Mouse (Mus musculus): ENCODE data around the gene Olfm4.
A peak's percentile ranks its signal among the peaks of the same experiment; 100 is the strongest.

Olfm4 gene

GRCm38 (mm10) chr14:79983781-79984180, at the start of gene Olfm4:
Gene Olfm4, plus strand, starts transcription at chr14:79984081.
- DNase-seq, result no peak

DNA sequence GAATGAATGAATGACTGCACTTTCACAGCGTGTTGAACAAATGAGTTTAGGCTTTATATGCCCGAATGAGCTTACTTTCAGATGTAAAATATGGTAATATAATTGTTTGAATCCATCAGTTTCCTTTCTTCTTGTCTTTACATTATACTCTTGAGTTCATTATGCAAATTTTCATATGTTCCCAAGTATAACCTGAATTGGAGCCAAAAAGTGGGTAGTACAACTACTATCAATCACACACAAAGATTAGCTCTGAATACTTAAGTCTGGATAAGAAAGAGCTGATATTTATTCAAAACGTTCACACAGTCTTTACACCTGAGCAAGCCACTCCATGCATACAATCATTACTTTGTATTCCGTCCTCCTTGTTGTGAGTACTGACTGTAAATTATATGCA, 49.5 kb upstream of the Olfm4 start:
- no peak for DNase-seq

DNA sequence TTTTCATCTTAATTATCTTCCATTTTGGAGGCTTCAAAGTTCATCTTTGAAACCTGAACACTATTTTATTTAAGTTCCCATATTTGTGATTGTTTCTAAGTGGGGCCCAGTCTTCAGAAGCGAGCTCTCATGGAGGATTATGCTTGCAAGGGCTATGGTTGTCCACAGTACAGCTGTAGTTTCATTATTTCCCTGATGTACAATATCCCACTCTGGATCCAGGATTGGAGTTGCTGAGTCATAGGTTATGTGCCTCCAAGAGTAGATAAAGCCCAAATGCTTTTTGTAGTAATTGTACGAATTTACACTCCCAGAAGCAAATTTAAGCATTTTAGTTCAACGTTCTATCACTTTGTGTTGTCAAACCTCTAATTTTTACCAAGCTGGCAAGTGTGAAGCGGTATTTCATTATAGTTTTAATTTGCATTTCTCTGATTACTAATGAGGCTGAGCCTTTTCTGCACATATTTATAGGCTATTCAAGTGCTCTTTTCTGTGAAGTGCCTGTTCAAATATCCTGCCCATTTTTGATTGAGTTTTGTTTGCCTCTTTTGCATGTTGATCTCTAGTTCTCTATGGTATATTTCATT, 46.9 kb upstream of the Olfm4 start:
- DNase-seq, result no peak

GRCm38 (mm10) chr14:79945876-79946275, 38.0 kb upstream of the Olfm4 start:
- no peak for DNase-seq

DNA sequence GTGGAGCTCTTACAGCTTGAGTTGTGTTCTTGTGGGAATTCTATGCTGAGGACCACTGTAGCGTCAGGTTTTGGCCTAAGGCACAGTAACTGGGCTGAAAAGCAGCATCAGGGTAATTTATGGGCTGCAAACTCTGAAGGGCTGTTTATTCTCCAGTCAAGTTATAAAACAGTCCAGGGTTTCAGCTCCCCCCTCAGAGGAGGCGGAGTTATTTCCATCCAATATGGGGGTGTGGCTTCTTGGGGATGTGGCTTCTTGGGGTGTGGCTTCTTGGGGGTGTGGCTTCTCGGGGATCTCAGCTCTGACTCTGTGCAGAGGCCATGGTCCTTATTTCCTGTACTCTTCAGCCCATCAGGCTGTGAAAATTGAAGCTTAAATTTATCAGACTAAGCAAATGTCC, 28.2 kb upstream of the Olfm4 start:
- no peak for DNase-seq

GRCm38 (mm10) chr14:79957789-79958487, 25.9 kb upstream of the Olfm4 start:
- DNase-seq, result peak; percentile 11 to 19

GRCm38 (mm10) chr14:79961187-79961586, 22.7 kb upstream of the Olfm4 start:
- DNase-seq, result no peak

- DNase-seq, result no peak
Observed at GRCm38 (mm10) chr14:79961602-79962001, 22.3 kb upstream of the Olfm4 start.

- peak; percentile 45 to 75 for DNase-seq
Observed at GRCm38 (mm10) chr14:79970165-79970564, 13.7 kb upstream of the Olfm4 start.

DNA sequence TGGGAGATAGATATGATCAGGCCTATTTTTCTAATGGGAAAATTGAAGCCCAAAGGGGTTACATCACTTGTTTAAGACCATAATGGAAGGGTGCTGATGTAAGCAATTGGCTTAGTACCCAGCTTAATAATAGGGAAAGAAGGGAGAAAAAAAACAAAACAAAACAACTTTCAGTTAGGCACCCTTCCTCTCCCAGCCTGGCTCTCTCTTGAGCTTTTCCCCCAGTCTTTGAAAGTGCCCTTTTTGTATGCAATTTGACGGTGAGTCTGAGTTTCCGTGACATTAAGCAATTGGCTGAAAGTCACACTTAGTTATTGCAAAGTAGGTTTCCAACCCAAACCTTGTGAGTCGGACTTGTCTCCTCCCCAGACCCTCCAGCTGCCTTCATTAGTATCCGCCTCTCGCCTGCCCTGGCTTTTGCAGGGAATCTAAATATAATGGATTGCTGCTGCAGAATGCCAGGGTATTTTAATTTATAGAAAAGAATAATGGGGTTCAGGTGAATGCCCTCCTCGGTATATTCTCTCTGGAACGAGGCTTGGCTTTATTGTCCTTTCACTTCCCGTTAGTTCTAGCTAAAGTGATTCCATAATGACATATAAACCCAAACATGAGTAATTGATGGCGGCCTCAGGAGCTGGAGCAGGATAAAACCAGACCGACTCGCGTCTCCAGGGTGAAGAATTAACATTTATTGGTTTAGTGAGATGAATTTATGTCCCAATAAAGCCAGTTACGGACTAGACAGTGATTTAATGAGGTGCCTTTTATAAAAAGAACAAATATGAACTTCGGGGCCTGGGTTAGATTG, 12.7 kb upstream of the Olfm4 start:
- DNase-seq, result no peak

- no peak for DNase-seq
Observed at GRCm38 (mm10) chr14:79981437-79981836, 2.4 kb upstream of the Olfm4 start.

DNA sequence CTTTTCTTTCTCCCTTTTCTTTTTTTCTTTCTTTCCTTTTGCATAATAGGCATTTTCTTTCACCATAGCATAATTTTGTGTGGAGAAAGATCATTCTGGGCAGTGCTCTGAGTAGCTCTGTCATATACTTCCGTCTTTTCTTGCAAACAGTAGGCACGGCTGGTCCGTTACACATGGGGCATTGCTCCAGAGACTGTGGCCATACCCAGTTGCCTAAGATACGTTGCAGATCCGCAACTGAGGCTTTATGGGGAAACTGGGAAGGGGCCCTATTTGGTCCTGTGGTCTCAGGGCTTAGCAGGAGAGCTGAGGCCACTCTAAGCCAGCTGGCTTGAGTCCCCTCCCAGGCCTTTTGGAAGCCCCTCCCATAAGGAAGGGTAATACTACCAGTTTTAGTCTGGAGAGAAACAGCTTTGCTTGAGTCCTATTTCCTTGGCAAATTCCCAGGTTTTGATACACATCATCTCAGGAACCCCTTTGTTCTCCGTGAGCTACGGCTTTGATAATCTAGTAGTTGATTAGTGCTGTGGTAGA, 1.3 kb downstream of the Olfm4 start:
- peak; percentile 13 to 15 for DNase-seq

DNA sequence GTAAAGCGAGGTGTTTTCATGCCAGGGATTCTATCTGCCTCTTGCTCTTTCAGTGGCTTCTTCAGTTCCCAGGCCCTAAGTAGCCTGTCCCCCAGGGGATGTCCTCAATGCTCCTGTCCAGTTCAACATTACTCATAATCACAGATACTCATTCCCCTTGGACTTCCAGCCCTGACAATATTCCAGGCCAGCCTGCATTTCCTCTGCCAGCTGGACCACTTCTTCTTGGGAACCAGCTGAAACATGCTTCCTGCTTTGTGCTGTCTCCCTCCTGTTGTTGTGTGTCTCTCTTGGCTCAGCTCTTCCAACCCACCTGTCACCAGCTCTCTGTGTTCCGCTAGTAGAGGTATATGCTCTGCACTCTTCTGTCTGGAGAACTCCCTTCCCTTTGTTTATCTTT, 1.8 kb downstream of the Olfm4 start:
- DNase-seq, result peak; percentile 62

DNA sequence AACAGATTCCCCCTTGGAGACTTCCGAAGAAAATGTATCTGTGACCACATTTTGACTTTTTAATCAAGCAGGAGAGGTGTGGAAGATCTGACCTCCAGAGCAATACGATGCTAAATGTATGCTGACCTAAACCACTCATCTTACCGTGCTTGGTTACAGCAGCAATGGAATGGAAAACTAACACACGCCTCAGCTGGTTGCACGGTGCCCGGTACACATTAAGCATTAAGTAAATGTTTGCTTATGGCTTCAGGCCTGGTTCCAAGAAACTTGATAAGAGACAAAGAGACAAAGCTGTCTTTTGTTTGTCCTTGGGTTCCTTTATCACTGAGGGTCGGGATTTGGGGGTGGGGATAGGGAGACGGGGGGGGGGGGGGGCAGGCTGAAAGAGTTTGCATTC, 3.0 kb downstream of the Olfm4 start:
- no peak for DNase-seq

GRCm38 (mm10) chr14:79989785-79990184, 5.9 kb downstream of the Olfm4 start:
- DNase-seq, result no peak

GRCm38 (mm10) chr14:79990547-79990946, 6.7 kb downstream of the Olfm4 start:
- DNase-seq, result no peak

DNA sequence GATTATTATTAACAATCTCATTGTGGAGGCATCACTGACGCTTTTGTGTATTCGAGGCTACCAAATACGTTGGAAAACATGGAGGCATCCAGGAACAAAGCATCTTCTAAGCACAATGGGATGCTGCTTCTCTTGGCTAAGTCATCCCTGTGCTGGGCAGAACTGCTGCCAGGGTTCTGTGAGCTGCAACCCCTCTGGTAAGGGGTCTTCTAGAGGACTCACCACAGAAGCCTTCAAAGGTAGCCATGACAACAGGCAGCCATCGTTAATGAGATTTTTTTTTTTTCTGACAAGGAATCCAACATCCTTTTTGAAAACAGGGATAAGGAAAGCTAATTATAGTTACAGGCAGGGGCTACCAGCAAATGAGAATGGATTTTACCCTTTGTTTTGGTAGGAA, 13.7 kb downstream of the Olfm4 start:
- DNase-seq, result no peak

GRCm38 (mm10) chr14:80000110-80000531, 16.2 kb downstream of the Olfm4 start:
- DNase-seq, result no peak

GRCm38 (mm10) chr14:80007686-80008085, 23.8 kb downstream of the Olfm4 start:
- DNase-seq, result no peak

- DNase-seq, result no peak
Observed at GRCm38 (mm10) chr14:80010426-80010825, 26.5 kb downstream of the Olfm4 start.

- DNase-seq, result no peak
Observed at GRCm38 (mm10) chr14:80014966-80015365, 31.1 kb downstream of the Olfm4 start.

DNA sequence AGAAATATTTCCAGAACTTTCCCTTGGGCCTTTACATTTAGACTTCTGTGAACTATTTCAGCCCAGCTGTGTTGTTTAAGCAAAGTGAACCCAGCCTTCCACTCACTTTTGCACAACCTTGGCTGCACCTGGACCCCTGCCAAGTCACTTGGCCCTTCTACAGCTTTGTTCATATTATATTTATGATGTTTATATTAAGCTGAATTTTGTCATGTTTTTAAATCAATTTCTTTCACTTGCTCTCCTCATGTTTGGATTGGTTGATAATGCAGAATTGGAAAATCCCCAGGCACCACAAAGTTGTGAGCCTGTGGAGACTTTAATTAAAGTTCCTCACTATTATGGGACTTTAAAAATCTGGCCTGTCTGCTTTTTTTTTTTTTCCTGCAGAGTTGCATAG, 32.2 kb downstream of the Olfm4 start:
- peak; percentile 18 for DNase-seq

DNA sequence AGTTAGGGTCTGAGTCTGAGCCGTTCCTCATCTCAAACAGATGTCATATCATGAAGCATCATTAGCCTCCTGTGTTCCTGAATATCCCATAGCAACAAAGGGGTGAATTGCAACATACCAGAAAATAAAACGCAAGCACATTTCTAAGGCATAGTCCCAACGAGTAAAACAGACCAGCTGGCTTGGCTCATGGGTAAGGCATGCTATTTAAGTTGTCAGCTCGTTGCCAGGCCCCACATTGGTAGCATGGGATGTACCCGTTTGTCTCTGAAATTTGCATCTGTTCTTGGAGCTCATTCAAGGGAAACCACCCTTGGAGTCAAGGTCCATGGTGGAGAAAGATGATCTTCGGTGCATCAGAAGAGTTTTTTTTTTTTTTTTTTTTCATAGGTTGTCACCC, 42.2 kb downstream of the Olfm4 start:
- DNase-seq, result peak; percentile 27 to 49

All from cerebellum, postnatal 10 days (tissue).